Mouse (Mus musculus) layer of hippocampus, adult 9-11 months (tissue): ENCODE measurements around the gene Tm4sf5.

Source experiments
- DNase-seq: peaks from one replicate; pipeline ENCODE4 v3.0.0; 2022

The Tm4sf5 gene

DNA sequence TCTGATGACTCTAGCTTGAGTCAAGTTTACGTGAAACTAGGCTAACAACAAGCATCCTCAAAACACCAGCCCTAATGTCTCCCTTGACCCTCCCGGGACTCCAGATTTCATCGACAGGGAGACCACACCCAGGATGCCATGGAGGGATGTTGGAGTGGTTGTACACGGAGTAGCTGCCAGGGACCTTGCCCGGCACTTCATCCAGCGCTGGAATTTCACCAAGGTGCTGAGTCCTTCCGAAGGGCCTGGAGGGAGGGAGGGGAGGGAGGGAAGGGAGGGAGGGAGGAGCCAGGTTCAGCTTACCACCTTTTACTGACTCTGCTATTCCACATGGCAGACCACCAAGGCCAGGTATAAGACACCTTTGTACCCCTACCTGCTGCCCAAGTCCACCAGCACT, 48.9 kb downstream of the Tm4sf5 start:
- no peak for DNase-seq

DNA sequence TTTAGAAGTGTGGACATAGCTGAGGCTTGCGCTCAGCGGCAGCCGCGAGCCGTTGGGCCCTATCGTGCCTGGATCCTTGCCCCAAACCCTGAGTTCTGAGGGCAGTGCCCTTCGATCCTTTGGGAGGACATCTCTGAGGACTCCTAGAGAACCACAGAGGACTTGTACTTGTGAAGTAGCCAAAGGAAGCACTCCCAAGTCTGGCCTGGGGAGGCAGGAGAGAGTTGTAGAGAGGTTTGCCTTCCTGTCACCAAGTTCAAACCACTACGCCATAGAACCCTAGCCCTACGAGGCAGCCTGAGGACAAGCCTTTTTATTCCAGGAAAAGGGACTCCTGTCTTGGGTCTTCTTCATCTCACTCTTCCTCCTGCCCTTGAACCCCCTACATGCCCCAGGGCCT, 52.5 kb downstream of the Tm4sf5 start:
- no peak for DNase-seq
